Mouse (Mus musculus) colon, adult 2 months (tissue): ENCODE measurements around the gene Insr. TPM values are rescaled to one million over a fixed set of nuclear protein-coding genes. Genes with fewer than 3 reads are reported as not detected.

Source experiments
- polyA plus RNA-seq: library from polyadenylated mRNA; depleted of rRNA; stranded (reverse); fragments of >200 nt; gene quantifications from 2 replicates; pipeline ENCODE4 v1.2.3, GENCODE M21; 2012; rRNA removed

Insr gene
- polyA plus RNA-seq: 25.5 and 28.2 TPM in 2 replicates

DNA sequence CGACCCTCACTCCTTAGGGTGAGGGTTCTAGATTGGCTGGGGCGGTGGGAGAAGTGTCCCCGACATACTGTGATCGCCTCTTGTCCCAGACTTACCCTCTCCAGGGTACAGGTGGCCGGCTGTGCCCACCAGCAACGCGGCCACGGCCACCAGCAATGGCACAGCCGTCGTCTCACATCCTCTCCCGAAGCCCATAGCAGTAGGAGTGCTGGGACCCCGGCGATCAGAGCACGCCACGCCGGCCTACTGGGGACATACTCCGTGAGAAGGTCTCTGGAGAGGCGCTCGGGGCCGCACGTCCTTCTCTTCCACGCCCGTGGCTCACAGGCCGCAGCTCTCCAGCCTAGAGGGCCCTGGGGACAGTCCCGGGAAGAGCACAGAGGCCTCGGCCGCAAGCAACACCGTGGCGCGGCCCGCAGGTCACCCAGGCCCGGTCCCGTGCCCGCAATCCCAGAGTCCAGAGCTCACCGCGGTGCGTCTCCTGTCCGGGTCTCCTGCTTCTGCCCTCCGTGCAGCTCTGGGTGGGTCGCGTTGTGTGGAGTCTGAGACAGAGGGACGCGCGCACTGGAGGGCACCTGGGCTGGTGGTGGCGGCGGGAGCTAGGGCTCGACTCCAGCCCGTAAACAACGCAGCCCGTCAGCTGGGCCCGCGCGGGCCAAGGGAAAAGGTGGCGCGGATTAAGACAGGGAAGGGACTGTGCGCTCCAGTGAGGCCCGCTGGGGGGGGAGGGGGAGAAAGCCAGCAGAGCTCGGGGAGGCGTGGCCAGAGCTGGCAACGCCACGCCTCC is at the start of gene Insr:
Gene Insr, minus strand, starts transcription at position 684 of the 787 bp plus-strand sequence.

Other genes starting within 250 kb of the Insr start
- gene A430078G23Rik, start 73.8 kb upstream of the Insr start, polyA plus RNA-seq: 1.3 and 1.6 TPM in 2 replicates
- gene Arhgef18, start 113.4 kb upstream of the Insr start, polyA plus RNA-seq: 61.7 and 63.8 TPM in 2 replicates
- gene Pex11g, start 188.1 kb upstream of the Insr start, polyA plus RNA-seq: 14.6 and 17.2 TPM in 2 replicates
- 0.19 TPM in 1 of 2 replicates, not detected in the other for gene Tex45, start 191.2 kb upstream of the Insr start, polyA plus RNA-seq
- gene Zfp358, start 213.5 kb upstream of the Insr start, polyA plus RNA-seq: 47.9 and 52.0 TPM in 2 replicates
- gene Mcoln1, start 220.8 kb upstream of the Insr start, polyA plus RNA-seq: 326 and 619 TPM in 2 replicates
- gene Pnpla6, start 235.8 kb upstream of the Insr start, polyA plus RNA-seq: 73.1 and 77.5 TPM in 2 replicates